Mouse (Mus musculus): Measurements from ENCODE around the gene Xpa.

Xpa gene

GRCm38 (mm10) chr4:46146881-46147280 lies 49.2 kb downstream of the Xpa start:
- in situ Hi-C loops (cut with MseI, MboI): no loop called here

- in situ Hi-C loops (cut with MseI, MboI): no loop called here
Measured at GRCm38 (mm10) chr4:46144323-46144722, 51.8 kb downstream of the Xpa start.

- in situ Hi-C loops (cut with MseI, MboI): no loop called here
Measured at GRCm38 (mm10) chr4:46138287-46139222, 57.6 kb downstream of the Xpa start, which contains the start of the genes Ncbp1 and Tstd2. Gene Ncbp1 (plus strand): TSS chr4:46138613. Gene Tstd2 (minus strand): TSS chr4:46138694.

GRCm38 (mm10) chr4:46137629-46138286 lies 58.4 kb downstream of the Xpa start:
- in situ Hi-C loops (cut with MseI, MboI): no loop called here

GRCm38 (mm10) chr4:46131791-46132190 lies 64.3 kb downstream of the Xpa start:
- in situ Hi-C loops (cut with MseI, MboI): no loop called here

- in situ Hi-C loops (cut with MseI, MboI): no loop called here
Measured at GRCm38 (mm10) chr4:46130221-46130620, 65.9 kb downstream of the Xpa start.

- in situ Hi-C loops (cut with MseI, MboI): no loop called here
Measured at GRCm38 (mm10) chr4:46129311-46130004, 66.7 kb downstream of the Xpa start.

- in situ Hi-C loops (cut with MseI, MboI): no loop called here
Measured at GRCm38 (mm10) chr4:46126541-46126940, 69.6 kb downstream of the Xpa start.

GRCm38 (mm10) chr4:46123358-46123757 lies 72.8 kb downstream of the Xpa start:
- in situ Hi-C loops (cut with MseI, MboI): no loop called here

GRCm38 (mm10) chr4:46120767-46121166 lies 75.3 kb downstream of the Xpa start:
- in situ Hi-C loops (cut with MseI, MboI): no loop called here

- in situ Hi-C loops (cut with MseI, MboI): no loop called here
Measured at GRCm38 (mm10) chr4:46119514-46120094, 76.5 kb downstream of the Xpa start.

- in situ Hi-C loops (cut with MseI, MboI): no loop called here
Measured at GRCm38 (mm10) chr4:46117536-46117935, 78.6 kb downstream of the Xpa start.

GRCm38 (mm10) chr4:46116544-46117175 lies 79.5 kb downstream of the Xpa start:
- in situ Hi-C loops (cut with MseI, MboI): no loop called here

GRCm38 (mm10) chr4:46115308-46115707 lies 80.8 kb downstream of the Xpa start:
- in situ Hi-C loops (cut with MseI, MboI): no loop called here

- in situ Hi-C loops (cut with MseI, MboI): no loop called here
Measured at GRCm38 (mm10) chr4:46111361-46111760, 84.8 kb downstream of the Xpa start.

GRCm38 (mm10) chr4:46110084-46110483 lies 86.0 kb downstream of the Xpa start:
- in situ Hi-C loops (cut with MseI, MboI): no loop called here
